Mouse (Mus musculus) thymus, postnatal 0 days (tissue): Measurements from ENCODE around the gene Gm45261. TPM values are rescaled to one million over a fixed set of nuclear protein-coding genes. Genes with fewer than 3 reads are reported as not detected.
A peak's percentile ranks its signal among the peaks of the same experiment; 100 is the strongest.

ENCODE experiments used
- DNase-seq: peaks from one replicate; pipeline ENCODE4 v3.0.0-alpha.2; 2015; ENCODE audit warnings: low spot score
- polyA plus RNA-seq: library from polyadenylated mRNA; unstranded; fragments of >200 nt; fragmentation: Nextera tagmentation; extraction: Ambion mirVana; gene quantifications from 2 replicates; pipeline ENCODE4 v1.2.1, GENCODE M21; 2015

Gene Gm45261
- not detected in 2 replicates for polyA plus RNA-seq

GRCm38 (mm10) chr1:80461348-80461747 is at the start of gene Gm45261:
Gene Gm45261, minus strand, starts transcription at chr1:80461448.
- DNase-seq = no peak

GRCm38 (mm10) chr1:80504757-80505156 is 43.5 kb upstream of the Gm45261 start:
- DNase-seq = peak; percentile 27

GRCm38 (mm10) chr1:80504081-80504480 is 42.8 kb upstream of the Gm45261 start:
- DNase-seq = no peak

- no peak for DNase-seq
Observed at GRCm38 (mm10) chr1:80502456-80503165, 41.4 kb upstream of the Gm45261 start.

GRCm38 (mm10) chr1:80499264-80499663 is 38.0 kb upstream of the Gm45261 start:
- no peak for DNase-seq

DNA sequence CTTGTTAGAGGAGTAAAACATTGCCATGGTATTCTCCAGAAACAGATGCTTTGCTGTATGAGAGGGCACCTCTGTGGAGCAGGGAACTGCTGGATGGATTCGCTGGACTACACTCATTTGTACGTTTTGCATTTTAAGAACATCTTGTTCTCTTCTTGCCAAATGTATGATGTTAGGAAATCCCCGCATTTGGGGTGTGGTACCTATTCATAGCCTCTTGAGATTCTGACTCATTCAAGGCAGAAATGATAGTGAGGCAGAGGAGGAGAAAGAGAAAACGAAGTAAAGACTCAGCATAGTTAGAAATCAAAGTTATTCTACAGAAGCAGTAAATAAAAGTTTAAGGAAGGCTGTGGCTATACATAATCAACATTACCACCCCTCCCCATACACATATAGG is 35.1 kb upstream of the Gm45261 start:
- DNase-seq = no peak

GRCm38 (mm10) chr1:80483419-80483818 is 22.2 kb upstream of the Gm45261 start:
- DNase-seq = no peak

DNA sequence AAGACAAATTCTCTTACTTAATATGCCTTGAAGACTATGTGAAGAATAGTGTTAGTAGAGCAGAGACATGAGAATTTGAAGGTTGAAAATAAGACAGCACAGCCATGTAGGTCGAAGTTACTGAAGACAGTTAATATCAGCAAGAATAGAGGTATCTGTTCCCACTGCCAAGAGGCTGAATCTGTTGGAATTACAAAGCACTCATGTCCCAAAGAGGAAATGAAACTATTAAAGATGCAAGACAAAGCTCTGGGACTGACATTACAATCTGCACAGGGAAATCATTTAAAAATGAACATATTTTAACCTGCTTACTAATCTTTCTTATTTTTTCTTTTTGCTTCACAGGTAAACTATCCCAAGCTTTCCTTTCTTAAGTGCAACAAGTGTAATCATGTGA is 13.7 kb upstream of the Gm45261 start:
- DNase-seq = no peak

GRCm38 (mm10) chr1:80472395-80472794 is 11.1 kb upstream of the Gm45261 start:
- DNase-seq = no peak

DNA sequence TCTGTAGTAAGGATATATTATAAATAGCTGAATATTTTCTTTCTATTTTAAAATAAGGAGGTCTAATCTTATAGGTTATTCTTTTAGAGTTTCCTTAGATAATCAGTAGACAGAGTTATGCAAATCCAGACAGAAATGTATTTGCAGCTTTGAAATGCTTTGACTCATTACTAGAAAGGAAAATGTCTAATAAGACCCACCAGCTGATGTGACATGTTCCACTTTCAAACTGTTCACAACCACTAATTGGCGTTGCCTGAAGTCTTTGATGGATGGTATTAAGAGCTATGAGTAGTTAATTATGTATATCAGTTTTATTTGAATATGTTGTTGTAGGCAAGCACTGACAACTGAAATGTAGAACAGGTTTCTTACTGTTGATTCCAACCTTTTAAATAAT is 1.3 kb downstream of the Gm45261 start:
- DNase-seq = no peak

- no peak for DNase-seq
Observed at GRCm38 (mm10) chr1:80459477-80459876, 1.8 kb downstream of the Gm45261 start.

- DNase-seq = no peak
Observed at GRCm38 (mm10) chr1:80453971-80454370, 7.3 kb downstream of the Gm45261 start.

DNA sequence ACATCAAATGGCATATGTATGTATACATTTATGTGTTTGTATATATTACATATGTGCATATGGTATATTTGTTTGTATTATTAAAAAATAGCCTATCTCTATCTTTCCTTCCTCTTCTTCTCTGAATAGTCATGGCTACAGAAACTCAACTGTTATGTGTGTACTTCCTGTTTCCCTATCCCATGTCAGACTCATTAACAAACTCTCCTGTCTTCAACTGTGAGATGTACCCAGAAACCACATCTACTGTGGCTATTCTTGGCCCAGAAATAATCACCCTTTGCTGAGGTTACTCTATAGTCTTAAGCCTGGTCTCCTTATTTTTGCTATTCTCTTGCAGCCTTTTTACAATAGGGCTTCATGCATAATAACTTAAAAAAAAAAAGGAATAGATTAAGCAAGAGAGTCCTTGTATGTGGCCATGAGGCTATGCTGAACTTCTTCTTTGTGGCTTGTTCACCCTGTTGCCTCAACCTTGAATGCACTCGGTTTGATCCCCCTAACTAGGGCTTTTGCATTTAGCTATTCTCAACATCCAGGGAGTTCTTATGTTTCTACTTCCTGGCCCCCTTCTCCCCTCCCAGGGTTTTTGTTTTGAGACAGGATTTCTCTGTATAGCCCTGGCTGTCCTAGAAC is 9.2 kb downstream of the Gm45261 start:
- no peak for DNase-seq

DNA sequence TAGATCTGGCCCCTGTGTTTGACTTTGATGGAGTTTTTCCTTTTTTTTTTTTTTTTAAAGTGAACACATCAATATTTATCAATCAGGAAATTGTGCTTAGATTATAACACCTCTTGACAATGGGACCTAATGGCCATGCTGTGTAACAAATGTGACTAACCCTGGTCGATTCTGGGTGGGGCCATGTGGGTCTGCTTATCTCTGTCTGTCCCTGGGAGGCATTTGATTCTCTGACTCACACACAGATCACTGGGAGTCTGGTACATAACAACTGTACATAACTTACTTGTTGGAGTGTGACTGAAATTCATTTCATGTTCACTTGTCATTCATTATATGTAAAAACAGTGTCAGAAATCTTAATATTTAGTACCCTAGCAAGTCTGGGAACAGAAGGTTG is 13.7 kb downstream of the Gm45261 start:
- DNase-seq = no peak

GRCm38 (mm10) chr1:80440911-80441310 is 20.3 kb downstream of the Gm45261 start:
- peak; percentile 52 for DNase-seq

DNA sequence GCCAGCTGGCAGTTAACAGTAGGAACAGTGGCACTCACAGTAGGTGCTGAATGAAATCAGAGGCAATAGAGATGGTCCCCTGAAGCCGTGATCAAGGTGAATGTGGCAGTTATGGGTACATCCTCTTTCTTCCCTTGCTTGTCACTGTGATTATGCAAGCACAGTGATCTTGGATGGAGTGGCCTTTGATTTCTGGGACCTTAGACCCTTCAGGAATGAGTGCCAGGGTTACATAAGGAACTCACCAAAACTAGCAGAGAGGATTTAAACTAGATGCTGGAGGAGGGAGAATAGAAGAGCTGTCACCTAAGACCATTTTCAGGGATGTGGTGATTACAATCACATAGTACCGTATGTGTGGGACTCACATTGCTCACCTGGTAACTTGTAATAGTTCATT is 22.7 kb downstream of the Gm45261 start:
- DNase-seq = no peak

GRCm38 (mm10) chr1:80427946-80428345 is 33.3 kb downstream of the Gm45261 start:
- no peak for DNase-seq

DNA sequence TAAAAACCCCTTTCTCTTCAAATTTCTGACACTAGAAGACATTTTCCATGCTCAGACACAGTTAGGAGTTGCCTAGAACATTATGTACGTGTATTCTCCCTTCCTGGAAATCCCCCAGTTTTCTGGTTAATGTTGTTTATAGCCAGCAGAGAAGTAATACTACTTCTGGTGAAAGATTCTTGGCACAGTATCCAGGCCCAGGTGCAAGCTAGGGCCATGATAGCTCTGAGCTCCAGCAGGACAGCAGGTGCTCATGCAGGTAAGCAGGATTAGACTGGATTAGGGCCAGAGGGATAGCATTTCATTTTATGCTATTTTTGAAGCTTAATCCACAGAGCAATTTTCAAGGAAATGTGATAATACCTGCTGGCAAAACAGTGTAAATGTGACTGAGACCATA is 33.8 kb downstream of the Gm45261 start:
- DNase-seq = no peak

GRCm38 (mm10) chr1:80424666-80425065 is 36.6 kb downstream of the Gm45261 start:
- DNase-seq = no peak

DNA sequence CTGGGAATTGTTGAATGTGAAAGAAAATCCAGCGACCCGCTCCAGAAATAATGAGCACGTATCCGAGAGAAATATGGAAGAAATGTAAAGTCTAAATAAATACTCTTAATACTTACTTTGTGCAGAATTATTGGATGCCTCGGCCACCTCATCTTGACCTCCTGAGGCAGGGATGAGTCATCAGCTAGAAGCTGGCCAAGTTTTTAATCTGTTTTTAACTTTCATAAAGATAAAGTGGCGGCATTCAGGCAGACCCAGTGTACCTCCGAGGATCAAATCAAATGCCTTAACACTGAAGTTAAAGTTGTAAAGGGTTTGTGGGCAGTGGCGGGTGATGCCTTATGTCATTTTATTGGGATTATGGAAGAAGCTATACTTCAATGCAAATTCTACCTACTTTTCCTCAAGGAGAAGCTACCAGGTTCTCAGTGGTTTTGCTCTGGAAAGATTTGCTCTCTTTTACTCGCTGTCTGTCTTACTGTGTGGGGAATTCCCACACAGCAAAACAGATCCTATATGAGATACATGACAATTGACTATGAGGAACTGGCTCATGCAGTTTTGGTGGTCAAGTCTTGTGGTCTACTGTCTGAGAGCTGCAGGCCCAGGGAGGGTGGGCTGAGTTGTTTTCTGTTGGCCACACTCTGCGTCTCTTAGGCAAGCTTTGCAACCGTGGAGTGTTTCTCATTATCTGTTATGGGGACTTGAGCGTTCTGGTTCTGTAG is 42.8 kb downstream of the Gm45261 start:
- DNase-seq = no peak

DNA sequence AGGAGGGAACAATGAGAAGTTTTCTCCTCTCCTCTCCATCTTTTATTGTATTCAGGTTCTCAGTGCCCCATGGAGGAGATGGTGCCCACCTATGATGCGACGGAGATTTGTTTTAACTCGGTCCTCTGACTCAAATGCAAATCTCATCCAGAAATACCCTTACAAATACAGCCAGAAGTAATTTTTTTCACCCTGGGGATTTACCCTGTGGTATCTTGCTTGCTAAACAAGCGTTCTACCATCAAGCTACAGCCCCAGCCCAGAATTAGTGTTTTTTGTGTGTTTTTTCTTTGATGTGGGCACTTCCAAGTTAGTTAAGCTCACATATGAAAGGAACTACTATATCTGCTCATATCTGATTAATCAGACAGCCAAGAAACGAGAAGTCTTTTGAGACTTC is 44.9 kb downstream of the Gm45261 start:
- peak; percentile 25 for DNase-seq

- DNase-seq = peak; percentile 76
Observed at GRCm38 (mm10) chr1:80412521-80412920, 48.7 kb downstream of the Gm45261 start.
